Mouse (Mus musculus) cerebellum, postnatal 25 days (tissue): ENCODE data around the gene Gna11.

ENCODE experiments used
- DNase-seq, 2 experiments: peaks; one replicate each; pipeline ENCODE4 v3.0.0; 2021; ENCODE audit warnings: mixed read lengths in 2 of 2

Gene Gna11

DNA sequence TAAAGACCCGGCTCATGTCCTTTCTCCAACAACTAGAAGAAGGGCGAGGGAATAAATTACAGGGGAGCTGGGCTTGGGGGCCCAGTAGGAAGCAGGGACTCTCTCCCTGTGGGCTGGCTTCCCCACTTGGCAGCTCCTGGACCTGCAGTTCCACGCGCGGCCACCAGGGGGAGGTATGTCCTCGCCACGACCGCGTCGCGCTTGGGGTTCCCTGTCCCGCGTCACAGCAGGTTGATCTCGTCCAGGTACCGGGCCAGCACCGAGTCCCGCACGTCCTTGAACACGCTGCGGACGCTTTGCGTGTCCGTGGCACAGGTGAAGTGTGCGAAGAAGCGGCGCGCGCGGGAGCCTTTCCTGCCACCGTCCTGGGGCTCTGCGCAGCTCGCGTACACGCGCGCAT, 42.3 kb downstream of the Gna11 start:
- peak; percentile 97 for DNase-seq

DNA sequence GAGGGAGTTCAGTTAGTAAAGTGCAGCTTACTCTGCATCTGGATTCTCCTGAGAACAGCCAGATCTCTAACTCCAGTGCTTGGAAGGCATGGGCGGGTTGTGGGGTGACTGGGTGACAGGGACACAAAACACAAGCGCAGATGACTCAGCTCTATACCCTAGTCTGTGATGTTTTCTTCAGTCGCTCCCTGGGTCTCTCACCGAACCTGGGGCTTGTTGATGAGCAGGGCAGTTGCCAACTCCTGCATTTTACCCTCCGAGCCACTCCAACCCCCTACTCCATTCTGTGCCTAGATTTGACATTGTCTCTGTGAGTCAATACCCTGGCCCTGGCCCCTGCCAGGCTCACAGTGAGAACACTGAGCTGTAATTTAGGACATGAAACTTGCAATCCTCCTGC, 43.1 kb downstream of the Gna11 start:
- no peak for DNase-seq

DNA sequence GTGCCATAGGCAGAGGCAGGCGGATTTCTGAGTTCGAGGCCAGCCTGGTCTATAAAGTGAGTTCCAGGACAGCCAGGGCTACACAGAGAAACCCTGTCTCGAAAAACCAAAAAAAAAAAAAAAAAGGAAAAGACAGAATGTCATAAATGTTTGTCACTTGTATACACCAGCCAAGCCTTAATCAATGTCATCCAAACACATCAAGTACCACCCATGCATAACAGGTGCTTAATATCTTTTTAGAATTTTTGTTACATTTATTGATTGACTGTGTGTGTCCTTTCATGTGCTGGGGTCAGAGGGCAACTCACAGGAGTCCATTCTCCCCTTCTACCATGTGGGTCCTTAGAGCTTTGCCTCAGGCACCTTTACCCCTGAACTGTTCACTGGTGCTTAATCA, 45.0 kb downstream of the Gna11 start, which contains the start of gene S1pr4:
Gene S1pr4 (minus strand): TSS at position 101 of the 400 bp plus-strand sequence.
- no peak for DNase-seq

DNA sequence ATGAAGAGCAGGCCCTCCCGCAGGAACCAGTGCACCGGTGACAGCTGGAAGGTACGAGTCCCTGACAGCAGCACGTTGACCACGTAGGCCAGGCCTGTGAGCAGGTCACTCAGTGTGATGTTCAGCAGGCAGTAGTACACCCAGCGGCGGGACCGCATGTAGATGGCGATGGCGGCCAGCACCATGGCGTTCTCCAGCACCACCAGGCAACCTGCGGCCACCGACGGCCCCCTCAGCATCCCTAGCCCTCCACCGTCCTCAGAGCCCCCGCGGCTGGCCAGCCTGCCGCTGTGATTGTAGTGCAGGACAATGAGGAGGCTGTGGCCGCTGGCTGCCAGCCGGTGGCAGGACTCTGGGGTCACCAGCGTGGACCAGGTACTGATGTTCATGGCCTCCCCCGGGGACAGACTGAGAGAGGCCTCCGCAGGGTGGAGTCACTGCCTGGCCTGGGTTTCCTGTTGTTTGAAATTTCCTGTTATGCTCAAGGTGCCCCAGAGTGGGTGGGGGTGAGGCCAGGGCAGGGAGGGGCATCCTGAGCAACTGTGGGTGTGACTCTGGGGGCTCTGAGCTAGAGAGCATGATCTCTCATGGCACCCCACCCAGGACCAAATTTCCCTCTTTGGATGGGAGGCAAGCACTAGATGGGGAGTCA, 45.6 kb downstream of the Gna11 start:
- peak in 1 of 2 experiments; percentile 29 for DNase-seq

DNA sequence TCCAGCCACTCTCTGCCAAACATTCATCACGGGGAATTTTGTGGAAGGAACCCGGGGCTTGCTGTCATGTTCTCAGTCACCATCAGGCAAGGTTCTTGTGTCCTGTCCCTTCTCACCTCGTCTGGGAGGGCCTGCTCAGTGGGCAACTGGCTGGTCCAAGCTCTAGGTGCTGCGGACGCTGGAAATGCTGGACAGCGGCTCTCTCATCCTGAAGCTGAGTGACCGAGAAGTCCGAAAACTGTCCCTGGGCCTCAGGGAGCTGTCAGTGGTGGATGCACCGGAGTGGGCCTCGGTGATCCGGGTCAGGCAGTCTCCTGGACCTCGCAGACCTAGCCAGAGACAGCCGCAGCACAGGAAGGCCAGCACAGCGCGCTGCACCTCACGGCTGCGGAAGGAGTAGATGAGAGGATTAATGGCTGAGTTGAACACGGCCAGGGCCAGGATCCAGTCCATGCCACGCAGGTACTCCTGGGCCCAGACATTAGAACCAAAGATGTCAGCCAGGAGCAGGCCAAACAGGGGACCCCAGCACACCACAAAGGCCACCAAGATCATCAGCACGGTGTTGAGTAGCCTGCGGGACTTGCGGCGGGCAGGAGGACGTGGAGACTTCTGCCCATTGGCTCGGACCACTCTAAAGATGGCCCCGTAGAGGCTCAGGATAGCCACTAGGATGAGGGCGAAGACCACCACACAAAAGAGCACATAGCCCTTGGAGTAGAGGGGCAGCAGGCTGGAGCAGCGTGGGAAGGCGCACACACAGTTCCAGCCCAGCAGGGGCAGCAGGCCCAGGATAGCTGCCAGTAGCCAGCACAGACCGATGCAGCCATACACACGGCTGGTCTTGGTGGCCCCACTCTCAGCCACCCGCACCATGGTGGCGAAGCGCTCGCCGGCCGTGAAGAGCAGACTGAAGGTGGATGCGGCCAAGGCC, 46.4 kb downstream of the Gna11 start:
- DNase-seq = peak in 1 of 2 experiments; percentile 29

DNA sequence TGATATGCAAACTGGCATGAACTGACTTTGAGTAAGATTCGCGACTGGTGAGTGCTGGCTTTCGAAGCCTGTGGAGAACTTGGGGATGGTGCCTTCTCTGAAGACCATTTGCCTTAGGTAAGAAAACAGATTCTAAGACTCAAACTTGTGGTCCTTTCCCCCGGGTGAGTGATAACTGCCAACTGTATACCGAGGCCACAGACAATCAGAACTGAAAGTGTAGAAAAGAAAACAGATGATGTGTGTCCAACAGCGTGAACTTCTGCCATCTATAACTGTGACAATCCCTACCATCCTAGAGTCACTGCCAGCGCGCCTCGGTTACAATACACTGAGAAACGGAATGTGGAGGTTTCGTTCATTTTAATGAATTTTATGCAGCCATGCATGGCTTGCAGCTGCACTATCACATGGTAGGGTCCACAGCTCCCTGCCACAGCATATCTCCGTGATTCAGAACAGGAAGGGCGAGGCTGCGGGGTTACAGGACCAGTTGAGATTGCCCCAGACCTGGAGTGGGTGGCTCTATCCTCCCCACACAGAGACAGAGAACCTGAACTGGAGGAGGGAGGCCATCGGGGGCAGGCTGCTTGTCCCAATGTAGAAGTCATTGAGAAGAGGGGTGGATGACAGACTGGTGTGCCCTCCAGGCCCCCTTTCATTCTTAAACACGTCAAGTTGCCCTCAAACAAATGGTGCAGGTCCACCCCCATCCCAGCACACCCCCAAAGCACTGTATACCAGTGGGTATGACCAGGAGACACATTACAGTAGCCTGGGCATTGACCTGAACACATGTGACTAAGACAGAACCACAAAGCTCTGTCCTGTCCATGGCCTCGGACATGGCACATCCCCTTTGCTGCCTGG, 47.4 kb downstream of the Gna11 start:
- peak in 1 of 2 experiments; percentile 26 for DNase-seq

DNA sequence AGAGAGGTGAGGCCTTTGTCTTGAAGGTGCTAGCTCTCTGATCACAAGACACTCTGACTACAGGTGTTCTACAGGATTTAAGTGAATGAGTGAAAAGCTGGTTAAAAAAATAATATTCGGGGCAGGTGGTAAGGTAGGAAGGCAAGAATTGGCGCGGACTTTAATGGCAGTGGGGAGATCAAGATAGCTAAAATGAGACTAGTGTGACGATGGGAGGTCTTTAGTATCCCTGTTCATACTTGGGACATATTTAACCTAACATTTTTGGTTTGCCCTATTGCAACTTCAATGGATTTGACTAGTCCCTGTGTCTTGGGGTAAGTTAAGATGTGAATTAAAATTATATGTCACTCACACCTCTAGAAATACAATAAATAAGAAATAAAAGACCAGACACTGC, 48.0 kb downstream of the Gna11 start:
- DNase-seq = no peak

DNA sequence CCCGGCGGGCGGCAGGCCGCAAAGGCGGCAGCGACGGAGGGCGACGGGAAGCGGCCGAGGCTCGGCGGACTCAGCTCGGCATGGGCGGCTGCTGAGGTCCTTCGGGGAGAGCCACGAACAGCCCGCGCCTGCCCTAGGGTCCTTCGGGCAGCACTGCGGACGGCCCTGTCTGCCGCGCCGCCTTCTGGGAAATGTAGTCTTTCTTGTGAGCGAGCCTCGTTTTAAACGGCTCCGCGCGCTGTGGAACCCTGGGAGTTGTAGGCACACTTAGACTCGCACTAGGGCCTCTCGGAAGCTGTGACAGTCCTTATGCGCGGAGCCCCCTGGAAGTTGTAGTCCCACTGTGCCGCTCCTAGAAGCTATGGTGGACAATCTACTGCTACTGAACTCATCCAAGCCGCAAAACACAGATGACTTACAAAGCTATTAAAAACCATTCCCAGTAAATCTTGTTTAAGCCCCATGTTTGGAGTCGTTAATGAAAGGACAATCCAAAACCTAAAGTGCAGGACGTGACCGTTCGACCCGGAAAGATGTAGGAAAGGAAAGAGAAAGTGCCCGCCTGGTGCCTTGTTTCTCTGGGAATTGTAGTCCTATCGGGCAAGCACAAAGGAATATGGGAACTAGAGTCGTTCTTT, 48.6 kb downstream of the Gna11 start, which contains the start of gene Ncln:
Gene Ncln (minus strand): TSS at position 129 of the 638 bp plus-strand sequence.
- peak; percentile 97 to 98 for DNase-seq

DNA sequence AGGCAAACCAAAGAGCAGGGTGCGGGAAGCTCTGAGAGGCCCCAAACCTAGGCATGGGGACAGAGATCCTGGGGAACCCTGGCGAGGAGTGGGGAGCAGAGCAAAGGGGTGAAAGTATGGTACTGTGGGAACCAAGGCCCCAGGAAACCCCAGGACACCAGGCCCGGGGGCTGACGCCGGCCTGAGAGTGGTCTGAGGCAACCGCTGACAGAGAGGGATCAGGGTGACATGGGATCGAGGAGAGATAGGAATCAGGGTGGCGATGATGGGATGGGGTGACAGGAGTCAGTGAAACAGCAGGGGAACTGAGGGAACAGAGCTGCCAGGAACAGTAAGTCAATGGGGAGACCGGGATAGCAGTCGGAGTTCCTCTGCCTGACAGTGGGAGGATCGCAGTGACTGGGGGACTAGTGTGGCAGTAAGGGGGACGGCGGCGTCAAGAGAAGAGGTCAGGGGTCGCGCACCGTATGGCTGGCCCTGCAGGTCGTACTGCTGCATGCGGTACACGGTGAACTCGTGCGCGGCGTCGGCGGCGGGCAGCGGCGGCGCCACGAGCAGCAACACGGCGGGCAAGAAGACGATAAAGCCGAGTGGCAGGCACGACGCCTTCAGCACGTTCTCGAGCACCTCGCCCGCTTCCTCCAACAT, 49.2 kb downstream of the Gna11 start:
- no peak for DNase-seq

DNA sequence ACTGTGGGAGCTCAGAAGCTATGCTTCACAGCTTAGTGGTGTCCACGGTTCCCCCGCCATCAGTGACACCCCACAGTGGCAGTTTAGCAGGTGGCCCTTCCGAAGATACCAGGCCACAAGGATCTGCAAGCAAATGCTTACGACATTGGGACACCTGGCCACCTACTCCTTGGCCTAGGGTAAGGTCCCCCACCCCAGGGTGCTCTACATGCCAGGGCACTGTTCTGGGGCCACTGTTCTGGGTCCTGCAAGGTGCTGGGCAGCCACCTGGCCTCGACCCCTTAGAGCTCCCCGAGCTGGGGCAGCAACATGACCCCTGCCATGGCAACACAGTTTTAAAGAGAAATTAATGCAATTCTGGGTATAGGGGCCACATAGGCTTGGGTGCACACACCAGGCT, 49.8 kb downstream of the Gna11 start:
- DNase-seq = peak in 1 of 2 experiments; percentile 38

DNA sequence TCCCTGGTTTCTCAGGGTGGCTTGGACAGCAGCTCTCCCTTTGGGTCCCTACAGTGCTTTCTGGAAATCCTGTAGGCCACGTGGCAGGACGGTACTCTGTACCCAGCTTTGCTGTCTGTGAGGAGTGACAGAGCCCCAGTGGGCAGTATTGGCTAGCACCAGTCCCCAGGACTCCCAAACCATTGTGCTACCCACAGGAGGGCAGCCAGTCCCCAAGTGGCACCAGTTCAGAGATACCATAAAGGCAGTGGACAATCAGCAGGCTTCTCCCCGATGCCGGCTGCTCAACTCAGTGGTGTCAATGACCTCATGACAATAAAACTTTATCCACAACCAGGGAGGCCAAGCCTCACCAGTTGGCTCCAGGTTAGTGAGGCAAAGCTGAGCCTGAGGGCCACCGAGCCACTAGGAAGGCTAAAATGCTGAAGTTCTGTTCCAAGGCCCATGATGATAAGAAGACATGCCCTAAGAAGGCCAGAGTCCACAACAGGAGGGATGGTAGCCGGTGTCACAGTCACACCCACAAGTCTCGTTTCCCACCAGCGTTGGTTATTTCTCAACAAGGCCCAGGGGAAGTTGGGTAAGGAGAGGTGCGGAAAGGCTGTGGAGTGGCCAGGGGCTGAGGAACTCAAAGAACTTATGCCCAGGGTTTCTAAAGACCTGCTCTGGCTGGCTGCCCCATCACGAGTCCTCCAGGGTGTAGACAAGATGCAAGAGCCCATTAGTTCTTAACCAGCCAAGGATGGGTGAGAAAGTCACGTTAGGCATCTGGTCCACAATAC, 50.5 kb downstream of the Gna11 start:
- DNase-seq = peak in 1 of 2 experiments; percentile 19

DNA sequence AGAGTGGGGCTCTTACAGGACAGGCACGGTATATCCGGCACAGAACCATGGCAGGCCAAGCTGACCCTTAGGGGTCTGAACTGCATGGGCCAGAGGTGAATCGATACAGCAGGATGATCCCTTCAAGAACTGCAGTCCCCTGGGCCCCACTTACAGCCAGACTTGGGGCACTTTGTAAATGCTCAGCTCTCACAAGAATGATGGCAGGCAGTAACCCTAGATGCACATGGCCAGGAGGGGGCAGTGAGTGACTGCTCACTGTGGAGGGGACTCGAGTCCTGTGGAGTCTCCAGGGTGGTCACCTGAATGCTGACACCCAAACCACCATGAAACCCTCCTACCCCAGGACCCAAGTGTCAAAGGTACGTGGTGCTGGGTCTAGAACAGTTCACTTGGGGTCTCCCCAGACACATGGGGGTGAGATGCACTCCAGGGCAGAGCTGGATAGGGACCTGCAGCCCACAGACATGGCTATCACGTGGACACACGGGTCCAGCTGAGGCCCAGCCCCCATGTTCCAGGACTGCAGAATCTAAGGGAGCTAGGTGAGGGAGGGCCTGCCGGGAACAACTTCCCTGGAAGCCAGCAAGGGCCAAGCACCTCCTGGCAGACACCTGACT, 51.3 kb downstream of the Gna11 start:
- peak in 1 of 2 experiments; percentile 31 for DNase-seq

DNA sequence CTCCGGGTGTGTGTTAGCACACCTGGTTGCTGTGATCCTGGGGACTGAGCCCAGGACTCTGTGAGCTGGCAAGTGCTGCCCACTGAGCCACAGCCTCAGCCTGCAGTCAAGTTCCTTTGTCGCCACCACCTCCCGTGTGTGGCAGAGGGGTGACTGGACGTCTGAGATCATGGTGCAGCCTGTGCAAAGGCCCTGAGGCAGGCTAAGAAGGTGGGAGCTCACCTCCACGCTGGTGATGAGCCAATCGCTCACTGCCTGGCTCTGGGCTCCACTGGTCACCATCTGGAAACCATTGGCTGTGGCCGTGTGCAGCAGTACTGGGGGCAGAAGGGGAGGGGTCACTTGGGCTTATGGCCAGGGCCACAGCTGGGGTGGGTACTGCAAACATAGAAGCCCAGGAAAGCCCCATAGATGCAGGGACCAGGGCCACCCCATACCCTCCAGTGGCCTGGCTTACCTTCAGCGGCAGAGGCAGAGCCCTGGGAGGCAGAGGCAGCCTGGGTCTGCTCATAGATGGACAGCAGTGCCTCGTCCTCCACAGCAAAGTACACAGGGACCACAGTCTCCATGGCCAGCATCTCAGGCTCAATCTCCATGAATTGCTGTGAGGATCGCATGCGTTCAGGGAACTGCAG, 52.3 kb downstream of the Gna11 start:
- DNase-seq = peak in 1 of 2 experiments; percentile 32

DNA sequence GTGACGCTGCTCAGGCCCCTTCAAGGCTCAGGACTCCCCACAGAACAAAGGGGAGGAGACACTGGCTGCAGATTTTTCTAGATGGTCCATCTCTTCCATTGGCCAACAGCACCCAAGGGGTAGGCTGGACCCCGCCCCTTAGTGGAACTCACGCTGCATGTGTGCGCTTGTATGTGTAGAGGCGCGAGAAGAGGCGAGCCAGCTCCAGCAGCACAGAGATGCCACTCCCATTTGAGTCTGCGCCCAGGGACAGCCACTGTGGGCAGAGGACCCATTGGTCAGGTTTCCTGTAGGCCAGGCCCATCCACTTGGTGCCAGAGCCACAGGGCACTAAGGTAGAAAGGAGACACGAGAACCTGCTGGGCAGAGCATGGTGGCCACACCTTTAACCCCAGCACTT, 54.0 kb downstream of the Gna11 start:
- peak in 1 of 2 experiments; percentile 18 for DNase-seq

DNA sequence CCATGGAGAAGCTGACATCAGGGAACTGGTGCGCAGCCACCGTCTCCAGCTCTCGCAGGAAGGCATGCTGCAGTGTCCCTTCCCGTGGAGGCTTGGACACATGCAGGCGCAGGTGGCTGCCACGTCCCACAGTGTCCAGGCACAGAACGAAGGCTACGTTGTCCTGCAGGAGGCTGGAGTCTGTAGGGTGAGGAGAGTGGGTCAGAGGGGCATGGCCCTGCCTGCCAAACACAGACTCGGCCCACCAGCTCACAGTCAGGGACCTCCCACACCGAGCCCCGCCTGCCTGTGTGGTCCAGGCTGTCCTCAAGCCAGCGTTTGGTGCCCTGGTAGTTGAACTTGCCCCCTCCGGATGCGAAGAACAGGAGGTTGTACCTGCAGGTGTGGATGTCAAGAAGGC, 55.0 kb downstream of the Gna11 start:
- no peak for DNase-seq

DNA sequence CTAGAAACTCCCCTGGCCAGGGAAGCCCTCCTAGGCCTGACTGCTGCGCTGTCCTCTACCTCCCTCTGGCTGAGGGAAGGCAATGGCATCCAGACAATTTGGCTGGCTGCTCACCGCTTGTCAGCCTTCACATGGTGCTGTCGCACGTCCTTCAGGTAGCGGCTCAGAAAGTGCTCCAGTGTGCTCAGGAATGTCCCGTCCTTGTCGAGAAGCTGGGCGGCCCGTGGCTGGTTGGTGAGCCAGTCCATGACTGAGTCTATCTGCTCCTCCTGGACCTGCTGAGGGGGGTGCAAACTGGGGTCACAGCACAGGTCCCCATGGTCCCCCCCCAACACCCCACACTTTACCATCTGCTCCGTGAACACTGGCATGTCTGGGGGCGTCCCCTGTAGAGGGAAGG, 56.9 kb downstream of the Gna11 start:
- DNase-seq = no peak

DNA sequence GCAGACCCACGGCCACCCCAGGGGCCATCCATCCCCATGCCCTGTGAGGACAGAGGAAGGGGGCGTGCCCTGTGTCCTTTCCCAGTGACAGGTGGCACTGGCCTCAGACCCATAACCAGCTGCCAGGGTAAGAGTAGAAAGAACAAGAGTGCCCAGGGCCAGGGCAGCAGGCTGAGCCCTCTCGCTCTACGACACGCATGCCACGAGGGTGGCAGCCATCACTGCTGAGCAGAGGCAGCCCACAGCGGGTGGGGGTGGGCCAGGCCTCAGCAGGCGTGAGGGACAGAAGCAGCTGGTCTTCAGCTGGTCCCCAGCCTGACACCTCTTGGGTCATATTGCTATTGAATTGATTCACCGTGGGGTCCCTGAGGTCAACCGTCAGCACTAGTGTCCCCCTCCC, 58.5 kb downstream of the Gna11 start:
- DNase-seq = no peak

DNA sequence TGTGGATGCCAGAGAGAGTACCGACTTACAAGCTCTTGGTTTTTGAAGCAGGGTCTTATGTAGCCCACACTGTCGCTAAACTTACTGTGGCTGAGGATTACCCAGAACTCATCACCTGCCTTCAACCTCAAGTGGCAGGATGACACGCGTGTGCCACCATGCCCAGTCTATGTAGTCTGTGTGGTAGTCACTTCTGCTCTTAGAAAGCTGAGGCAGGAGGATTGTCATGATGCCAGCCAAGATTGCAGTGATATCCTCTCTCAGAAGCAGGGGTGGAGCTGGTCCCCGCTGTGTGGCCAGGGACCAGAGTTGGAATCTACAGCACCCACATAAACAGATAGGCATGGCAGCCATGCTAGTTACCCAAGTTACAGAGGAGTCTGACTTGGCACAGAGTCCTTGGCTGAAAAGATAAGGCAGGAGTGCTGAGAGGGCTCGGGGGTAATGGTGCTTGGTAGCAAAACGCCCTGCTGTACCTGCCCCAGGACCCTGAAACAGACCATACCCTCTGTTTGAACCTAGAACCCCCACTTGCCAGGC, 59.4 kb downstream of the Gna11 start:
- DNase-seq = no peak

DNA sequence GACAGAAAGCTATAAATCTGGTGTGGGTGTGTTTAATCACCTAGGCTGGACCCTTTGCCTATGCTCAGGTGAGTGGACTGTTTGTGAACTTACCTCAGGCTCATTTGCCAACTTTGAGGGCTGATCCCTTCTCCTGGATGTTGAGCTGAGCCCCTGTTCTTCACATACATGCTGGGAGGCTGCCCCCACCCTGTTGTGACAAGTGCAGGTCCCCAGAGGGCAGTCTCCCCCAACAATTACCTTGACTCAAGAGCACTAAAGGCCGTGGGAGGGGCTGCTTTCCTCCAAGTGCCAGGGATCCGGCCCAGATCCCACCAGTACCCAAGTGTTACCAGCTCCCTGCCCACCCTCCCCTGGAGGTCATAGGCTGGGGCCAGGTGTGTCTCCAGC, 59.9 kb downstream of the Gna11 start:
- DNase-seq = no peak
